In the genomic region with DNA sequence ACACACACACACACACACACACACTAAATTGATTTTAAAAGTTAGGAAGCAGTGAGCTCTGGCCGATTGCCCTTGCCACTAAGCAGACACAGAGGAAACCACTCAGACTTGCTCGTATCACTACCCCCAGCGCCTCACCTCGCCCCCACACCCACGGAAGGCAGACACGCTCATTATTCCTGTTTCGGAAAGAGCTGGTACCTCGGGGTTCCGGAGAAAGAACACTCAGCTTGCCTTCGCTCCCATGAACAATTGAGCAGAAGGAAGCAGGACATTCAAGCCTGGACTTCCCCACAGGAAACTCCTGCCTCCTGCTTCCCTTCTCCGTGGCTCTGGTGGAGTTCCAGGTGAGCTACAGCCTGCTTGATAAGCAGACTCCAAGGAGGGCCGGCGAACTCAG, we compare ENCODE assay signal across 10 mouse cellular contexts.
DNase-seq lines count a peak whose midpoint lies in the region; ATAC-seq lines count a peak whose summit lies in the region.
"Had no signal": no experiment of that assay in that cellular context is flagged by ENCODE, and none has a peak within 500 bp of the region (broad histone marks: within the 10 kb centered on the region; RNA-seq: fewer than 3 reads in every experiment).

No protein-coding gene starts in this region.

- peak; percentile 47 to 62 for DNase-seq in adrenal gland, adult (ENCODE audit: inconsistent age in 2 of 2, low spot score in 1 of 2)
- no peak for DNase-seq in adrenal gland, postnatal 4 days (ENCODE audit: low spot score in 2 of 2)
- DNase-seq in CD4-positive, CD25-positive, alpha-beta regulatory T cell, adult 2 months (ENCODE audit: low read depth, low spot score) = peak; percentile 51
- peak; percentile 32 to 71 for DNase-seq in heart, adult 18-20 months
- no peak for DNase-seq in ovary, adult 18-20 months (ENCODE audit: low spot score)
- no peak for DNase-seq in left cerebral cortex, postnatal 4 days
- no peak for DNase-seq in cerebellum, postnatal 36 days
- DNase-seq: cerebellum, adult 8-10 months; midbrain, embryonic 14.5 days had no signal

- intact Hi-C loops in left cerebral cortex, postnatal 4 days (cut with DNase I) = no loop called here

- peak; percentile 53 to 56 for ATAC-seq in hematopoietic stem cell, adult 5-6 weeks (replicated peaks in 1 of 2; ENCODE audit: insufficient read depth in 1 of 2, low FRiP score in 2 of 2, low TSS enrichment in 1 of 2, low read depth in 1 of 2, poor library complexity in 2 of 2, severe bottlenecking in 2 of 2)

Comparison
In these comparisons a context has a peak if more than half of its experiments do, and no peak if none do; other contexts are left out.
1. DNase-seq: peak in adrenal gland, adult (2 of 2), CD4-positive, CD25-positive, alpha-beta regulatory T cell, adult 2 months (single experiment) and heart, adult 18-20 months (2 of 2); none in adrenal gland, postnatal 4 days (0 of 2), ovary, adult 18-20 months (single experiment), left cerebral cortex, postnatal 4 days (single experiment) and cerebellum, postnatal 36 days (0 of 2).